In the genomic region with DNA sequence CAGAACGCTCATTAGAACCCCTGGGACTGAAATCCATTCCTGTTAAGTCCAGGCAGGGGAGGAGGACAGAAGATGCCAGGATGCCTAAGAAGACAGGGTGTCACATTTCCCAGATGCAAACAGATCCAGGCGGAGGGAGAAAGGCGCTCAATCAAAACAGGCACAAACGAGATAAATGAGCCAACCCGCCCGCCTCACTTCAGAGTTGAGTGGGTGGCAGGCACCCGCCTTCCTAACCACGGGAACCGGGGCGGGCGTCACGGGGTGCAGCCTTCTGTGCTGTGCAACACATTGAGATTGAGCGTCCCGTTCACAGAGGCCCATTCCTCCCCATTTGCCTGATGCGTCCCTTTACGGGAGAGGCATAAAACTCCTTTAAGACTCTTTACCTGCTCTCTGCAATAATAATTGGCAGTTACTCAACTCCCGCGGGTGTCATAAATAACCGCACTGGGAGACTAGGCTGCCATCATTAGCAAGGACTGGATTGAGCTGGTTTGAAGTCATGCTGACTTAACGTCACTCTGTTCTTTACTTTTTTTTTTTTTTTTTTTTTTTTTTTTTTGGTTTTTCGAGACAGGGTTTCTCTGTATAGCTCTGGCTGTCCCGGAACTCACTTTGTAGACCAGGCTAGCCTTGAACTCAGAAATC, we compare ENCODE assay signal across 9 mouse cellular contexts. TPM values are rescaled to one million over a fixed set of nuclear protein-coding genes. Genes with fewer than 3 reads are reported as not detected.
A peak's percentile ranks its signal among the peaks of the same experiment; 100 is the strongest.
DNase-seq lines count a peak whose midpoint lies in the region; ATAC-seq lines count a peak whose summit lies in the region.
"Had no signal": no experiment of that assay in that cellular context is flagged by ENCODE, and none has a peak within 500 bp of the region (broad histone marks: within the 10 kb centered on the region; RNA-seq: fewer than 3 reads in every experiment).

No protein-coding gene starts in this region.

- ATAC-seq in kidney, embryonic 15.5 days (replicated peaks; ENCODE audit: low FRiP score), result peak; percentile 77
- no peak for ATAC-seq in limb, embryonic 11.5 days (ENCODE audit: insufficient number of reproducible peaks, low FRiP score, low TSS enrichment, low read depth)

- H3K4me1 ChIP-seq in kidney, embryonic 15.5 days, result peaks cover 20% of the 10 kb centered on the region
- no peaks in the 10 kb centered on the region for H3K4me1 ChIP-seq in limb, embryonic 11.5 days (ENCODE audit: control insufficient read depth, insufficient read depth, low read length)

- WGBS in kidney, embryonic 15.5 days, result 15% methylated on average over 22 of the region's 22 CpGs
- WGBS in limb, embryonic 11.5 days, result 29% methylated on average over 22 of the region's 22 CpGs

- peaks cover 27% of the 10 kb centered on the region for H3K27me3 ChIP-seq in kidney, embryonic 15.5 days
- no peaks in the 10 kb centered on the region for H3K27me3 ChIP-seq in limb, embryonic 11.5 days (ENCODE audit: control insufficient read depth, insufficient read depth, low read length)

- H3K9me3 ChIP-seq in kidney, embryonic 15.5 days (replicated peaks), result no peaks in the 10 kb centered on the region
- no peaks in the 10 kb centered on the region for H3K9me3 ChIP-seq in limb, embryonic 11.5 days (ENCODE audit: control insufficient read depth, low read length)
- H3K9me3 ChIP-seq: hindbrain, embryonic 13.5 days had no signal

- no peaks in the 10 kb centered on the region for H3K36me3 ChIP-seq in kidney, embryonic 15.5 days
- H3K36me3 ChIP-seq in limb, embryonic 11.5 days (ENCODE audit: control insufficient read depth, insufficient read depth, low read length), result no peaks in the 10 kb centered on the region
- H3K36me3 ChIP-seq: hindbrain, embryonic 13.5 days had no signal

- no peak overlapping the region for H3K4me3 ChIP-seq in kidney, embryonic 15.5 days (replicated peaks)
- H3K4me3 ChIP-seq in limb, embryonic 11.5 days (ENCODE audit: low read depth, low read length), result no peak overlapping the region
- H3K4me3 ChIP-seq: hindbrain, embryonic 13.5 days had no signal

- H3K4me2 ChIP-seq in kidney, embryonic 15.5 days, result peak overlapping the region; percentile 38
- H3K4me2 ChIP-seq in limb, embryonic 11.5 days (ENCODE audit: low read depth, severe bottlenecking), result no peak overlapping the region
- H3K4me2 ChIP-seq: hindbrain, embryonic 13.5 days had no signal

- no peak overlapping the region for H3K9ac ChIP-seq in kidney, embryonic 15.5 days
- no peak overlapping the region for H3K9ac ChIP-seq in limb, embryonic 11.5 days (ENCODE audit: low read length)
- H3K9ac ChIP-seq: hindbrain, embryonic 13.5 days had no signal

- DNase-seq in kidney, adult 9 months, result no peak
- DNase-seq in ZHBTc4 (ENCODE audit: low read depth, low spot score), result peak; percentile 35
- DNase-seq in induced T-regulatory cell, adult 2 months (ENCODE audit: low read depth), result peak; percentile 36
- DNase-seq in limb, embryonic 11.5 days (ENCODE audit: low spot score), result peak; percentile 55
- no peak for DNase-seq in testis, postnatal 10 days (ENCODE audit: low spot score)
- DNase-seq in lung, postnatal 25 days (ENCODE audit: low spot score), result no peak
- DNase-seq in cerebellum, postnatal 10 days, result no peak

- H3K27ac ChIP-seq in kidney, embryonic 15.5 days, result peak overlapping the region; percentile 70
- no peak overlapping the region for H3K27ac ChIP-seq in limb, embryonic 11.5 days (replicated peaks; ENCODE audit: low read depth, low read length)
- H3K27ac ChIP-seq: hindbrain, embryonic 13.5 days had no signal

RNA-seq across cellular contexts. Expression of a gene that starts 10.8 kb away (rescaled TPM):
- polyA plus RNA-seq in kidney, embryonic 15.5 days (2015; fragmentation: Nextera tagmentation; extraction: Ambion mirVana), result 9.8 and 13.2 TPM in 2 replicates
- polyA plus RNA-seq in limb, embryonic 11.5 days (2014; fragmentation: Nextera tagmentation; extraction: Ambion mirVana), result 8.0 and 9.1 TPM in 2 replicates

RNA-seq across cellular contexts. Expression of a gene that starts 34.8 kb away (rescaled TPM):
- polyA plus RNA-seq in kidney, embryonic 15.5 days (2015; fragmentation: Nextera tagmentation; extraction: Ambion mirVana), result 39.9 and 43.3 TPM in 2 replicates
- polyA plus RNA-seq in limb, embryonic 11.5 days (2014; fragmentation: Nextera tagmentation; extraction: Ambion mirVana), result 37.9 and 39.7 TPM in 2 replicates

RNA-seq across cellular contexts. Expression of a gene that starts 48.1 kb away (rescaled TPM):
- 90.8 and 96.1 TPM in 2 replicates for polyA plus RNA-seq in kidney, embryonic 15.5 days (2015; fragmentation: Nextera tagmentation; extraction: Ambion mirVana)
- polyA plus RNA-seq in limb, embryonic 11.5 days (2014; fragmentation: Nextera tagmentation; extraction: Ambion mirVana), result 0.08 and 0.21 TPM in 2 replicates

Comparison
In these comparisons a context has a peak if more than half of its experiments do, and no peak if none do; other contexts are left out.
1. DNase-seq: peak in ZHBTc4 (single experiment), induced T-regulatory cell, adult 2 months (single experiment) and limb, embryonic 11.5 days (single experiment); none in kidney, adult 9 months (single experiment), testis, postnatal 10 days (single experiment), lung, postnatal 25 days (single experiment) and cerebellum, postnatal 10 days (0 of 2).
2. RNA of a gene that starts 48.1 kb away (polyA plus RNA-seq): 90.8 to 96.1 TPM in kidney, embryonic 15.5 days; 0.08 to 0.21 TPM in limb, embryonic 11.5 days; every median in the first group is over 10 times any median in the second.